Mouse (Mus musculus) C2C12 (cell line): ENCODE measurements at regions not wholly inside any gene's neighbourhood (a gene's known extent, or its start where the extent isn't known, plus 50 kb on each side); places are given as distances from the start of the nearest gene placed in this dataset.
"Not testable (repeated sequence)": the region's sequence is repeated elsewhere in the genome, so short reads cannot be mapped to it uniquely, and the experiment has no call there.

Experiments
- H3K27me3 ChIP-seq: one replicate; pipeline ENCODE4 v1.6.1; 2011; ENCODE audit not compliant: control insufficient read depth, insufficient read depth, insufficient read length
- H3K36me3 ChIP-seq: one replicate; pipeline ENCODE4 v1.6.1; 2011; ENCODE audit not compliant: control insufficient read depth, insufficient read depth
- H3K4me3 ChIP-seq: one replicate; pipeline ENCODE4 v1.5.1; 2011; ENCODE audit warnings: mild to moderate bottlenecking, control low read depth; ENCODE audit not compliant: poor library complexity, insufficient read depth, severe bottlenecking
- H3K79me2 ChIP-seq: one replicate; pipeline ENCODE4 v1.6.1; 2011; ENCODE audit not compliant: control insufficient read depth, insufficient read depth
- H3K79me3 ChIP-seq: one replicate; pipeline ENCODE4 v1.6.1; 2011; ENCODE audit warnings: low read depth, control low read depth
- H3ac ChIP-seq: one replicate; pipeline ENCODE3; 2011; ENCODE audit warnings: low read depth; ENCODE audit not compliant: control insufficient read depth, insufficient read length

GRCm38 (mm10) chr14:52990569-52991327 lies 495.2 kb upstream of the Olfr1507 start:
- not testable (repeated sequence) for H3K79me3 ChIP-seq, H3K4me3 ChIP-seq, H3K79me2 ChIP-seq, H3K36me3 ChIP-seq, H3ac ChIP-seq, H3K27me3 ChIP-seq

DNA sequence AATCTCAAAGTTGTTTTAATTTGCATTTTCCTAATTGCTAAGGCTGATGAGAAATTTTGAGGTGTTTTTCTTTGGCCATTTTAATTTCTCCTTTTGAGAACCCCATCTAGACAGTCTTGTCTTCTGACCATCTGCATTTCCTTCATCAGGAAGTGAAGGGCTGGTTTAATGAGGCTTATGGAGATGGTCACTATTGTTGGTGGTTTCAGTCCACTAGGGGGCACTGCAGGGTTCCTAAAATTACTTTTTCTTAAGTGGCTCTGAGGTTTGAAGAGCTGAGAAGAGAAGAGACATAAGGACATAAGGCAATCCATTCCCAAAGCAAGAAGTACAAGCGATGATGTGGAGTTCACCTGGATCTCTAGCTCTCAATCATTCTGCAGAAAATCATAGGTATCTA lies 494.4 kb upstream of the Olfr1507 start:
- not testable (repeated sequence) for H3ac ChIP-seq, H3K4me3 ChIP-seq, H3K79me2 ChIP-seq, H3K27me3 ChIP-seq, H3K79me3 ChIP-seq, H3K36me3 ChIP-seq

DNA sequence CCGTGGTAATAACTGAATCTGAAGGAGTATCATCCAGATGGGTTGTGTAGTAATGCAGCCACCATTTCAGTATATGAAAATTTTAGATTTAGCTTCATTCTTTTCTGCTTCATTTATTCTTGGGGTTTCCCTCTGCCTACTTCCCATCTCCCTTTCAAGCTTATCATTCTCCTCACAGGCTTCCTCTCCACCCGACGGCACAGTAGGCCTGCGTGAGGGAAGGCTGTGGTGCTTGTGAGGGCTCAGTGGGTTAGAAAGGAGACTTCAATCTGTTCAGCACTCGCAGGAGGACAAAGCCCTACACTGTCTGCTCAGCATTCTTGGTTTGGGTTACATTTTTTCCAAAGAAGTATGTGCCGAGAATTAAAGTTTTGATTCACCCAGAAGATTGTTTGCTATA lies 493.0 kb upstream of the Olfr1507 start:
- H3K27me3 ChIP-seq = not testable (repeated sequence)

GRCm38 (mm10) chr14:52972207-52973003 lies 476.9 kb upstream of the Olfr1507 start:
- H3K79me3 ChIP-seq, H3K36me3 ChIP-seq, H3K27me3 ChIP-seq, H3K79me2 ChIP-seq, H3ac ChIP-seq, H3K4me3 ChIP-seq: not testable (repeated sequence)

More for the DNA sequence above, 493.0 kb upstream of the Olfr1507 start:
- H3K79me2 ChIP-seq, H3K4me3 ChIP-seq, H3K79me3 ChIP-seq, H3ac ChIP-seq, H3K36me3 ChIP-seq: not testable (repeated sequence)

DNA sequence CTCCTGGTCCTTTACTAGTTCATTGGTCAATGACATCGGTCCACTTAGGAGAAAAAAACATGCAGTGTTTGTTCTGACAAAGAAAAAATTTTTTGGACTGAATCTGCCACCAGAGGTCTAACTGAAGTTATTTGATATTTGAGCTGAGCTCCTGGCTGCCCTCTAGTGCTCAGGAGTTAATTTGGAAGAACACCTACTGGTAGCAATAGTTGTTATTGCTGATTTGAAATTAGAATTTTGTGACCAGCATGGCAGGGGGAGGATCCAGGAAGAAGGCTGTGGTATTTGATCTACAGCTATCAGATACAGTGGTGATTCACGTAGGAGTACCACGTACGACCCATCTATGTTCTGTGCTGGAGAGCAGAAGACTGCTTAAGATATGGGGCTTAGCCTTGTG lies 466.6 kb upstream of the Olfr1507 start:
- not testable (repeated sequence) for H3ac ChIP-seq, H3K4me3 ChIP-seq, H3K79me2 ChIP-seq, H3K36me3 ChIP-seq, H3K79me3 ChIP-seq, H3K27me3 ChIP-seq

- not testable (repeated sequence) for H3K27me3 ChIP-seq, H3K36me3 ChIP-seq, H3ac ChIP-seq, H3K79me2 ChIP-seq, H3K4me3 ChIP-seq, H3K79me3 ChIP-seq
Measured at GRCm38 (mm10) chr14:52956515-52956914, 461.0 kb upstream of the Olfr1507 start.

- not testable (repeated sequence) for H3K4me3 ChIP-seq, H3K27me3 ChIP-seq, H3K79me2 ChIP-seq, H3ac ChIP-seq, H3K36me3 ChIP-seq, H3K79me3 ChIP-seq
Measured at GRCm38 (mm10) chr14:52944925-52945324, 449.4 kb upstream of the Olfr1507 start.

DNA sequence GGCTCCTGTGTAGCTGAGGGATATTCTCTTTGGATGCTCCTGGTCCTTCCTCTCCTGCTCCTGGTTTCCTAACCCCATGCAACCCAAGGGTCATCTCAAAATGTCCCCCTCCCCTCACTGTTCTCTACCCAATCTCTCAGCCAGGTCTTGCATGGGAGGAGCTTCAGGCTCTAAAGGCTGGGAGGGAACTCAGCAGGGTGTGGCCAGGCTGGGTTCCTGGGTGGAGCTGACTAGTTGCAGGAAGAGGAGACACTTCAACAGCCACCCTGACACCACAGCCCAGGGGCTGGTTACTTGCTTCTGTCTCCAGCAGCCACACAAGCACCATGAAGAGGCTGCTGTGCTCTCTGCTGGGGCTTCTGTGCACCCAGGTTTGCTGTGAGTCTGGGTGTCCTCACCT lies 446.9 kb upstream of the Olfr1507 start:
- not testable (repeated sequence) for H3ac ChIP-seq, H3K27me3 ChIP-seq, H3K79me2 ChIP-seq, H3K79me3 ChIP-seq, H3K36me3 ChIP-seq, H3K4me3 ChIP-seq

DNA sequence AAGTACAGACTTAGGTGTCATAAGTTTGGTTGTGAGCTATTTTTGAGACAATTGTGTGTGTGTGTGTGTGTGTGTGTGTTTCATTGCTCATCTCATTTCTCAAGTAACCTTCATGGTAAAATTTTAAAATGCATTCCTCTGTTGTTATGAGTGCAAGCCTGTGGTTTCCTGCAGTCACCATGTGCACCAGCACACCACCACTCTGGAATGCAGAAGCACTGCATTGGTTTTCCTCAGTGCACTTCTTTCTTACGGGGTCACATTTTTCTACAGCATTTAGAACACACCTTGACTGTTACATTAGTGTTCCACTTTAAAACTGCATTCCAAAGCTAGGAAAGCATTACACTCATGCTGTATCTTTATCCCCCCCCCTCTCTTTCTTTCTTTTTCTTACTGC lies 446.2 kb upstream of the Olfr1507 start:
- H3K4me3 ChIP-seq, H3K36me3 ChIP-seq, H3K79me2 ChIP-seq, H3K27me3 ChIP-seq, H3K79me3 ChIP-seq, H3ac ChIP-seq: not testable (repeated sequence)

GRCm38 (mm10) chr14:52920138-52920537 lies 424.6 kb upstream of the Olfr1507 start:
- H3K27me3 ChIP-seq, H3K79me2 ChIP-seq, H3K4me3 ChIP-seq, H3K36me3 ChIP-seq, H3K79me3 ChIP-seq, H3ac ChIP-seq: not testable (repeated sequence)

- not testable (repeated sequence) for H3K4me3 ChIP-seq, H3K27me3 ChIP-seq, H3K79me2 ChIP-seq, H3ac ChIP-seq, H3K79me3 ChIP-seq, H3K36me3 ChIP-seq
Measured at GRCm38 (mm10) chr14:52913814-52914213, 418.3 kb upstream of the Olfr1507 start.

- not testable (repeated sequence) for H3K4me3 ChIP-seq, H3K79me3 ChIP-seq, H3K36me3 ChIP-seq, H3K79me2 ChIP-seq, H3K27me3 ChIP-seq, H3ac ChIP-seq
Measured at GRCm38 (mm10) chr14:52899629-52900028, 404.1 kb upstream of the Olfr1507 start.
